Mouse (Mus musculus): ENCODE results near the gene Tex19.1.

- TF ChIP-seq GATA1 (IDR thresholded peaks at IDR 0.05; ENCODE audit: low read length): no peak
- TF ChIP-seq TAL1 (IDR thresholded peaks at IDR 0.05; ENCODE audit: low read length): no peak
Measured at GRCm38 (mm10) chr11:121192742-121193141, 46.8 kb downstream of the Tex19.1 start.

All from erythroblast, embryonic 14.5 days (primary cell).